Mouse (Mus musculus): ENCODE data around the gene Nelfe.
A peak's percentile ranks its signal among the peaks of the same experiment; 100 is the strongest.
"Not testable (repeated sequence)": the region's sequence is repeated elsewhere in the genome, so short reads cannot be mapped to it uniquely, and the experiment has no call there.

Gene Nelfe

DNA sequence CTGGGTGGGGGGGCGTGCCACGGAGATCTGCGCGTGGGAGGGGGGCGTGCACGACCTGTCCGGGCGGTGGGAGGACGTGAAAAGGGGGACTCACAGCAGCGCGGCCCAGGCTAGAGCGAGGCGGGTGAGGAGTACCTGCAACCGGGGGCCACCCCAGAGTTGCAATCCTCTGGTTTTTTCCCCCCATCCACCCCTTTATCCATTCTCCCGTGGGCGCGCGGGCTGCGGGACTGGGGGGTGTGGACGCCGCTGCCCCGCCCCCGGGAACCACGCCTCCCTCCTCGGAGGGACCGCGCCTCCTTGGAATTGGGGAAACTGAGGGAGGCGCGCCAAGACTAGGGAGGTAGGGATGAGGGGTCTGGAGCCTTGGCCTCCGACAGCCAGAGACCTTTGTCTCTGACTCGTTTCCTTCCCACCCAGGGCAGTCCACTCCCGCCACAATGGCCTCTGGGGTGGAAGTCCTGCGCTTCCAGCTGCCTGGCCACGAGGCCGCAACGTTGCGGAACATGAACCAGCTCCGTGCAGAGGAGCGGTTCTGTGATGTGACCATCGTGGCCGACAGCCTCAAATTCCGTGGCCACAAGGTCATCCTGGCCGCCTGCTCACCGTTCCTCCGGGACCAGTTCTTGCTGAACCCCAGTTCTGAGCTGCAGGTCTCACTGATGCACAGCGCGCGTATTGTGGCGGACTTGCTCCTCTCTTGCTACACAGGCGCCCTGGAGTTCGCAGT, 44.8 kb downstream of the Nelfe start:
- DNase-seq = peak; percentile 66

- no peak for DNase-seq
These were observed 45.5 kb downstream of the Nelfe start for GRCm38 (mm10) chr17:34895724-34896123.

- no peak for DNase-seq
These were observed 46.2 kb downstream of the Nelfe start for GRCm38 (mm10) chr17:34896366-34896765.

GRCm38 (mm10) chr17:34897373-34898159, 47.4 kb downstream of the Nelfe start:
- peak; percentile 49 for DNase-seq

- peak; percentile 91 for DNase-seq
These were observed 48.0 kb downstream of the Nelfe start, which contains the start of the genes C2 and Ehmt2 for GRCm38 (mm10) chr17:34898160-34898586. Gene C2 (minus strand): TSS chr17:34898265. Gene Ehmt2 (plus strand): TSS chr17:34898469.

- peak; percentile 18 for DNase-seq
These were observed 48.5 kb downstream of the Nelfe start for GRCm38 (mm10) chr17:34898706-34899052.

GRCm38 (mm10) chr17:34899053-34899889, 49.1 kb downstream of the Nelfe start:
- DNase-seq = peak; percentile 47

DNA sequence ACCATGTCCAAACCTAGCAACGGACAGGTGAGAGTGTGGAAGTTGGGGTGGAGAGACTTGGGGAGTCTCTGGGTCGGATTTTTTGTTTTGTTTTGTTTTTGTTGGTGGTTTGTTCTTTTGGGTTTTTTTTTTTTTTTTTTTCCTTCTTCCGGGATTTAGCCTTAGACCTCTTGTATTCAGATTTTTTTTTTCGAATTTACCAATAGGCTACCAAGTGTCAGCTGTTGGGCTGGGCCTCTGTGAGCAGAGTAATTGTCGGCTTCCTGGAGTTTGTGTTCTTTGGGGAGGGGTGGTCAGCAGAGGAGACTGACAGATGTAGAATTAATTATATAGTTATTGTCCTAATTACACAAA, 49.7 kb downstream of the Nelfe start:
- no peak for DNase-seq

- DNase-seq = not testable (repeated sequence)
These were observed 50.6 kb downstream of the Nelfe start for GRCm38 (mm10) chr17:34900826-34901225.

GRCm38 (mm10) chr17:34901948-34902347, 51.8 kb downstream of the Nelfe start:
- DNase-seq = not testable (repeated sequence)

- no peak for DNase-seq
These were observed 52.7 kb downstream of the Nelfe start for GRCm38 (mm10) chr17:34902895-34903294.
